Mouse (Mus musculus) lung, postnatal 0 days (tissue): ENCODE data around the gene Proser1. TPM values are rescaled to one million over a fixed set of nuclear protein-coding genes. Genes with fewer than 3 reads are reported as not detected.

Experiments used
- ATAC-seq: fragments of 200-750 bp; cut with Nextera tagmentation; 2 replicates; pipeline ENCODE4 v1.8.0; 2017; ENCODE audit warnings: moderate library complexity
- DNase-seq: peaks from one replicate; pipeline ENCODE4 v3.0.0-alpha.2; 2016; ENCODE audit warnings: low spot score
- H3K27ac ChIP-seq: fragments of 300-500 bp; sonication (generic); 2 replicates; pipeline ENCODE4 v1.5.1; 2014; ENCODE audit warnings: antibody characterized with exemption, mild to moderate bottlenecking, low read length, mixed read lengths
- H3K27me3 ChIP-seq: fragments of 300-500 bp; sonication (generic); replicated peaks from 2 replicates; pipeline ENCODE4 v1.6.1; 2014; ENCODE audit warnings: low read length, mixed read lengths; ENCODE audit not compliant: insufficient read depth
- H3K36me3 ChIP-seq: fragments of 300-500 bp; sonication (generic); 2 replicates; pipeline ENCODE4 v1.6.1; 2014; ENCODE audit warnings: low read length, mixed read lengths; ENCODE audit not compliant: insufficient read depth
- H3K4me1 ChIP-seq: fragments of 300-500 bp; sonication (generic); 2 replicates; pipeline ENCODE4 v1.6.1; 2014; ENCODE audit warnings: antibody characterized with exemption, low read depth, low read length, mixed read lengths; ENCODE audit not compliant: insufficient read depth
- H3K4me2 ChIP-seq: fragments of 300-500 bp; sonication (generic); replicated peaks from 2 replicates; pipeline ENCODE4 v1.6.1; 2014; ENCODE audit warnings: low read depth, mild to moderate bottlenecking, low read length, moderate library complexity, mixed read lengths
- H3K4me3 ChIP-seq: fragments of 300-500 bp; sonication (generic); 2 replicates; pipeline ENCODE4 v1.5.1; 2014; ENCODE audit warnings: low read depth, low read length
- H3K9ac ChIP-seq: fragments of 300-500 bp; sonication (generic); replicated peaks from 2 replicates; pipeline ENCODE4 v1.6.1; 2014; ENCODE audit warnings: low read depth, mild to moderate bottlenecking
- H3K9me3 ChIP-seq: fragments of 300-500 bp; sonication (generic); 2 replicates; pipeline ENCODE4 v1.6.1; 2016; ENCODE audit warnings: low read length, mixed read lengths
- CTCF ChIP-seq: IDR thresholded peaks from 2 replicates; pipeline ENCODE4 v1.5.1; 2016; ENCODE audit warnings: antibody characterized with exemption, mild to moderate bottlenecking
- EP300 ChIP-seq: IDR thresholded peaks from 2 replicates; pipeline ENCODE4 v1.6.1; 2016; ENCODE audit warnings: antibody characterized with exemption, mild to moderate bottlenecking, control low read depth
- WGBS: fragments of 180-500 bp; shearing (Covaris S2); extraction: QIAGEN DNeasy Blood & Tissue Kit; methylation state at CpG from one replicate; pipeline ENCODE4 v1.1.7; 2014; 5-methylcytosine and 5-hydroxymethylcytosine counted together
- polyA plus RNA-seq: library from polyadenylated mRNA; unstranded; fragments of >200 nt; fragmentation: Nextera tagmentation; extraction: Ambion mirVana; gene quantifications from 2 replicates; pipeline ENCODE4 v1.2.1, GENCODE M21; 2015

Proser1 gene
- polyA plus RNA-seq, result 10.8 and 12.6 TPM in 2 replicates

DNA sequence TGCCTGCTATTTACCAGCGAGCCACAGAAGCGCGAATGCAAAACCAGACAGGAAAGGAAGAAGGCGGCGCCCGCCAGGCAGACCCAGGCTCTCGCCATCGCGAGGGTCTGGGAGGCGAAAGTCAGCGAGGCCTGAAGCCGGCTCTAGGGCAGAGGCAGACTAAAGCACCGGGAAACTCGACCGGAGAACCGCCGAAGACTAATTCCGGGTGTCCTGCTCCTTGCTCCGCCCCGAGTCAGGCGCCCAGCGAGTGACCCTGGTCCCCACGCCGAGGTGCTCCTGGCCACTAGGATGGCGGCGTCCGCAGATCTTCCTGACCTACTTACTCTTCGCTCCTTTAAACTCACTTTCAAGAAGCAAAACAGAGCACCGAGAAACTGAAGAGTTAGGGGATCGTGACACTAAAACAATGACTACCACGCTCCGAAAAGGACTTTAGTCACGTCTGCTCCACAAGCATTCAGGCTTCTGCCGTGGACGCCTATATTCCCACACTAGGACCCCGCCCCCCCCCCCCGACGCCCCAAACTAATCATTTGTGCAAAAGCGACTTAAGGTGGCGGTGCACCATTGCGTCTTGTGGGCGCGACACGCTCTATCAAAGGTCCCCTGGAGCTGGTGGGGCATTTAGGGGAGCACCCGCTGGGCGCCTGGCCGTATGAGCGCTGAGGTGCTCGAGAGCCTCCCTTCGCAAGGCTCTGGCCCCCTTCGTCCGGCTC lies at the start of gene Proser1, which contains the start of gene Nhlrc3:
TSS of gene Proser1 (plus strand) at position 621 of the 719 bp plus-strand sequence.
TSS of gene Nhlrc3 (minus strand) at position 287 of the 719 bp plus-strand sequence.
- WGBS, result under 1% methylated on average over 48 of the region's 52 CpGs
- Histone ChIP-seq H3K36me3 (peaks cover 10% of the 10 kb centered on the region; the same call in 1 of the 2 replicates), H3K4me2 (peak within 1 kb of the TSS; percentile 76), H3K9ac (peak within 1 kb of the TSS; percentile 83), H3K4me3 (peak within 1 kb of the TSS; percentile 69), H3K27me3 (no peaks in the 10 kb centered on the region), H3K9me3 (no peaks in the 10 kb centered on the region), H3K27ac (peak within 1 kb of the TSS; percentile 88), H3K4me1 (peaks cover 13% of the 10 kb centered on the region; the same call in 1 of the 2 replicates)
- ATAC-seq, result peak; percentile 98
- DNase-seq, result peak; percentile 98
- TF ChIP-seq EP300, result peak; percentile 77
- no peak; the same call in 1 of the 2 replicates for TF ChIP-seq CTCF

DNA sequence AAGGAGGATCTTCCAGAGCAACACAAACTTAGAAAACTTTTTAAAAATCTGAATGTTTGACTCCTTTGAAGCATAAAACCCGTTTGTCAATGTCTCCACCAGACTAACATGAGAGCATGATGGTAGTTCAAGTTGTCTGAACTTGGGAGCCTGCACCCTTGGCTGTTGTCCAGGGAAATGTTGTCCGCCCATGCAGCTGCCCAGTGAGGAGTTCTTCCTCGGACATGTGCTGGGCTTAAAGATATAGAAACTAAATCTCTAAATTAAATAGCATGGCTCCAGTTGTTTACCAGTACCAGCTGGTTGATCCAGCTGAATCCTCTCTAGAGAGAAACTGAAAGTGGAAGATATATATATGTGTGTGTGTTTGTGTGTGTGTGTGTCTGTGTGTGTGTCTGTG lies 49.5 kb upstream of the Proser1 start:
- ATAC-seq (0 out of 2 replicates have a peak, but pooled peaks have one; percentile 14), DNase-seq (peak; percentile 44)
- Histone ChIP-seq H3K4me2 (no peak overlapping the region), H3K27ac (no peak overlapping the region), H3K4me1 (no peaks in the 10 kb centered on the region), H3K36me3 (no peaks in the 10 kb centered on the region), H3K27me3 (no peaks in the 10 kb centered on the region), H3K9ac (no peak overlapping the region), H3K9me3 (no peaks in the 10 kb centered on the region), H3K4me3 (no peak overlapping the region)
- 27% methylated on average over 3 of the region's 3 CpGs for WGBS
- TF ChIP-seq CTCF, result no peak
- TF ChIP-seq EP300, result no peak

- Histone ChIP-seq H3K27ac (no peak overlapping the region), H3K4me2 (no peak overlapping the region), H3K4me3 (no peak overlapping the region), H3K27me3 (no peaks in the 10 kb centered on the region), H3K9ac (no peak overlapping the region), H3K36me3 (no peaks in the 10 kb centered on the region), H3K4me1 (no peaks in the 10 kb centered on the region), H3K9me3 (no peaks in the 10 kb centered on the region)
- no peak for ATAC-seq
- WGBS, result 74% methylated on average over 5 of the region's 5 CpGs
- TF ChIP-seq CTCF, result no peak
- TF ChIP-seq EP300, result no peak
- no peak for DNase-seq
These were observed 47.4 kb upstream of the Proser1 start for GRCm38 (mm10) chr3:53416036-53416506.

GRCm38 (mm10) chr3:53417701-53418100 lies 45.8 kb upstream of the Proser1 start:
- Histone ChIP-seq H3K27me3 (no peaks in the 10 kb centered on the region), H3K27ac (no peak overlapping the region), H3K9ac (no peak overlapping the region), H3K4me1 (no peaks in the 10 kb centered on the region), H3K4me3 (no peak overlapping the region), H3K9me3 (no peaks in the 10 kb centered on the region), H3K4me2 (no peak overlapping the region), H3K36me3 (no peaks in the 10 kb centered on the region)
- DNase-seq (no peak), ATAC-seq (no peak)
- WGBS, result 76% methylated on average over 7 of the region's 7 CpGs
- no peak for TF ChIP-seq EP300
- no peak for TF ChIP-seq CTCF

DNA sequence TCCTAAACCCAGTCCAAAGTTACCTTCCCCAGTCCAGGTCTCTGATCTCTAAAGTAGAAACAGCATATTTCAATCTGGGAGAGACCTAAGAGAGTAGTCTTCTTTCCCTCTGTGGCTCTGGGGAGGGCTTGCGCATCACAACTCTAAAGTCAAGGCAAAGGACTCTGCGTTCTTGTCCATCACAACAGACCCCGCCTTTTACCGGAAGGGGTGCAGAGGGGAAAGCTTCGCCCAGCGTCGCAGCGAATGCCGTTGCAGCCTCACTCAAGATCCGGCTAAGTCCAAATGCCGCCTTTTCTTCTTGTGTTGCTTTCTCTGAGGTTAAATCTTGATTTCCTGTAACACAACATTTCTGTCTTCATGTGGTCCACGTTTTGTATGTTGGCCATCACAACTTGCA lies 41.8 kb upstream of the Proser1 start:
- no peak overlapping the region for H3K4me3 ChIP-seq
- H3K36me3 ChIP-seq, result no peaks in the 10 kb centered on the region
- H3K27ac ChIP-seq, result no peak overlapping the region
- DNase-seq, result no peak
- H3K9ac ChIP-seq, result no peak overlapping the region
- 84% methylated on average over 12 of the region's 12 CpGs for WGBS
- no peak for TF ChIP-seq CTCF
- no peak for TF ChIP-seq EP300
- no peak for ATAC-seq
- H3K9me3 ChIP-seq, result no peaks in the 10 kb centered on the region
- H3K27me3 ChIP-seq, result no peaks in the 10 kb centered on the region
- no peak overlapping the region for H3K4me2 ChIP-seq
- H3K4me1 ChIP-seq, result no peaks in the 10 kb centered on the region

- WGBS, result 50% methylated on average over 1 of the region's 1 CpGs
- no peak overlapping the region for H3K27ac ChIP-seq
- no peak overlapping the region for H3K9ac ChIP-seq
- H3K4me2 ChIP-seq, result no peak overlapping the region
- no peaks in the 10 kb centered on the region for H3K4me1 ChIP-seq
- no peaks in the 10 kb centered on the region for H3K27me3 ChIP-seq
- H3K9me3 ChIP-seq, result no peaks in the 10 kb centered on the region
- H3K36me3 ChIP-seq, result no peaks in the 10 kb centered on the region
- TF ChIP-seq EP300, result no peak
- H3K4me3 ChIP-seq, result no peak overlapping the region
- no peak for ATAC-seq
- no peak for DNase-seq
These were observed 40.8 kb upstream of the Proser1 start for GRCm38 (mm10) chr3:53422691-53423090.
